Mouse (Mus musculus): ENCODE data around the gene Khdc4. TPM values are rescaled to one million over a fixed set of nuclear protein-coding genes. Genes with fewer than 3 reads are reported as not detected.

The Khdc4 gene
- 10 to 100 TPM; 49.3 to 59.6 TPM for total RNA-seq (2021)
- long read RNA-seq, transcript Khdc4-203 (14 exons, 2,567 nt): minor isoform, 5 of 61 reads
- long read RNA-seq, transcript Khdc4-201 (14 exons, 2,981 nt): major isoform, 40 of 61 reads
- long read RNA-seq, partial matches to known transcripts: 8 of 61 reads
- long read RNA-seq, other reads (novel, unspliced or antisense): 4 of 61 reads

DNA sequence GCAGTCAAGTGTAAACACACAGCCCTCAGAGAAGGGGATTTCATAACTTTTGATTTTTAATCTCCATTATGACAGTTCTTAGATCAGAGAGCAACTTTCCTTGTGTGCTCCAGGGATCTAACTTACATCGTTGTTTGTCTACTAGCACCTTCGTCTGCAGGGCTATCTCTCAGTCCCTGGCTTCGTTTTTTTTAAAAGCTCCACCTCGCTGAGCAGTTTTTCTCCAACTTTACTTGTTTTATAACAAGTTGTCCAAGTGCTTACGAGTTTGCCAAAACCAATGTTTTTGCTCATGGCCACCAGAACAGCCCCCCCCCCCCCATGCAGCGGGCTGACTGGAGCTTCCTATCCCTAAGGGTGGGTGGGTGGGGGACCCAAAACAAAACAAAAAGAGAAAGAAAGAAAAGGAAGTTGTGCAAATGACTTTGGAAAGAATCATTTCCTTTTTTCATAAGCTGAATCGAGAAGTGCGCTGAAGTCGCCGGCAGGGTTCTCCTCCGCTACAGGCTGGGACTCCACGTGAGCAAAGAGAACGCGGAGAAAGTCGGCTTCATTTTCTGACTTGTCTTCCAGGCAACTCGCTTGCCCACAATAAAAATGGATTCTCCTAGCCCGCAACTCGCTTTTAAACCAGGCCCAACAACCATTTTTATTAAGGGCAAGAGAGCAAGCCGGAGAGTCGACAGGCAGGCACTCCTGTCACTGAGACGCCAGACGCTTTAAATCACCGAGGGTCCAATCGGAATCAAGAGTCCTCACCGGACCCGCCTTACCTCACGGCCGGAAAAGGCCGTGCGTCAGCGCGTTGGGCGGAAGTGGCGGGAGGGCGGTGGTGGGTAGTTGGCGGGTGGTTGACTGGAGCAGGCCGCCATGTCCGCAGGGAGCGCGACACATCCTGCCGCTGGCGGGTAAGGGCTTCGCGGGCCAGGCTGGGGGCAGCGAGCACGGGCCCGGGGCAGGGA lies at the start of gene Khdc4:
Gene Khdc4, plus strand, starts transcription at position 824 of the 962 bp plus-strand sequence.
- peak; percentile 97 to 98 for DNase-seq (ENCODE audit: low spot score in 2 of 2)

DNA sequence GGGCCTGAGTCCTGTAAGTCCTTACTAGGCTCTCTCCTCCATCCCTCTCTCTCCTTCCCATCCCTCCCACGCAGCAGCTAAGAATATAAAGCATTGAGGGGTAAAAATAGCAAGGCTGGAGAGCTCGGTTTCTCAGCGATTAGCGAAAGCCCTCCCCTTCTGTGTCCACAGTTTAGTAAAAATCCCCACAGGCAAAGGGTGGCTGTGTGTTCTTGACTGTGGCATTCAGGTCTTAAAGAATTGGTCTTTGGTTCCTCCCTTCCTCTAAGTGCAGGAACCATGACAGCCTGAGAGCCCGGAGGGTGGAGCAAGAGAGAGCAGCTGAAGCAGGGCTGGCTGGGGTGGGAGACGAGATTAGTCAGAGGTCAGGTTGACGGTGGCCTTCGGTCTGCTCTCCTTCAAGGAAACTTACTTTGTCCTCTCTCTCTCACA lies 49.0 kb upstream of the Khdc4 start:
- no peak for DNase-seq (ENCODE audit: low spot score in 2 of 2)

DNA sequence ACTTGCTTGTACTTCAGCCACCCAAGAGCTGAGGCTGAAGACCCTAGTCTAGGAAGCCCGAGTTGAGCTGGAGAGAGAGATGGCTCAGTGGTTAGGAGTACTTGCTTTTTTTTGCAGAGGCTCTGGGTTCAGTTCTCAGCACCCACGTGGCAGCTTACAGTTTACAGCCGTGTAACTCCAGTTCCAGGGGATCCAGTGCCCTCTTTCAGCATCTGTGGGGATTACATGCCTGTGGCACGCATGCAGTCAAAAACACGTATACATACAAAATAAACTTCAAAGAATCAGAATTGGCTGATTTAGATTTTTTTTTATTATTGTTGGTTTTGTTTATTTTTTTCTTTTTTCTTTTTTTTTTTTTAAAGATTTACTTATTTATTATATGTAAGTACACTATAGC lies 48.5 kb upstream of the Khdc4 start:
- no peak for DNase-seq (ENCODE audit: low spot score in 2 of 2)

- DNase-seq (ENCODE audit: low spot score in 2 of 2): no peak
These were observed 46.4 kb upstream of the Khdc4 start for GRCm38 (mm10) chr3:88639239-88639638.

DNA sequence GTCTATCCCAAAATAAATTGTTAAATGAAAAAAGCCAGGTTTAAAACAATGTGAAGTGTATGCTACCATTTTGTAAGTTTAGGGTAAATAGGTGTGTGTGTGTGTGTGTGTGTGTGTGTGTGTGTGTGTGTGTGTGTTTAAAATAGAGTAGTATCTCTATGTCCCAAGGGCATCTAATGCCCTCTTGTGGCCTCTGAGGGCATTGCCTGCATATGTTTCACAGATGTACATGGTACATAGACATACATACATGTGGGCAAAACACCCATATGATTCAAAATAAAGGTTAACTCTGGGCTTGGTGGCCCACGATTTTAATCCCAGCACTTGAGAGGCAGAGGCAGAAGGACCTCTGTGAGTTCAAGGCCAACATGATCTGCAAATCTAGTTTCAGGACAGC lies 44.9 kb upstream of the Khdc4 start:
- peak in 1 of 2 experiments; percentile 71 for DNase-seq (ENCODE audit: low spot score in 2 of 2)

DNA sequence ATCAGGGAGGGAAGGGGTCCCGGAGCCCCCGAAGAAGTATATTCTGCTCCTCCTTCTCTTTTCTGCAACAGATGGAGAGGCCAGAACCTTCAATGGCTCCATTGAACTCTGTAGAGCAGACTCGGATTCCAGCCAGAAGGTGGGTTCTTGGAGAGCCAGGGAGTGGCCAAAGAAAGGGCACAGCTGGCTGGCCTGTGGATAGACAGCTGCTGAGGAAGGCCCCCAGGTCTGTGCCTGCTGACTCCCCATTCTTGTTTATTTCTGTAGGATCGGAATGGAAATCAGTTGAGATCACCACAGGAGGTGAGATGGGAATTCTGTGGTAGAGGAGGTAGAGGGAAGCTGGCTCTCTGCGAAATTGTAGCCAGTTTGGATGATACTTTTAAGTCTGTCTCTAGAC lies 42.5 kb upstream of the Khdc4 start:
- DNase-seq (ENCODE audit: low spot score in 2 of 2): no peak

- no peak for DNase-seq (ENCODE audit: low spot score in 2 of 2)
These were observed 39.7 kb upstream of the Khdc4 start for GRCm38 (mm10) chr3:88645937-88646336.

- DNase-seq (ENCODE audit: low spot score in 2 of 2): no peak
These were observed 39.1 kb upstream of the Khdc4 start for GRCm38 (mm10) chr3:88646426-88646995.

DNA sequence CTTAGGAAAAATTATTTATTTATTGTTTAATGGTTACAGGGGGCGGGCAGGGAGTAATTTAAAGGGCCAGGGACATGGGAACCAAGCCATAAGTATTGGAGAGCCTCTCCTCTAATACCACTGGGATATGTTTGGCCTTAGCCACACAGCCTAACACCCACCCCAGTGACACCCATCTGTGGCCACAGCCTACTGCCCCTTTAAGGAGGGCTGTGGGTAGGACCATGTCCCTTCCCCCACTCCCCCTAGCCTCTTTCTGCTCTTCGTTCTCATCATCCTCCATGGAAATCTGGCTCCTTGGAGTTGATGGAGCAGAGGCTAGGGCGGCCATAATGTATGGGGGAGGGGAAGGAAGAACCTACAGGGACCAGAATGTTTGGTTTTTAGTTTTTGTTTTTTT lies 38.5 kb upstream of the Khdc4 start:
- DNase-seq (ENCODE audit: low spot score in 2 of 2): no peak

- DNase-seq (ENCODE audit: low spot score in 2 of 2): no peak
These were observed 37.7 kb upstream of the Khdc4 start for GRCm38 (mm10) chr3:88647779-88648413.

GRCm38 (mm10) chr3:88648452-88649168 lies 37.0 kb upstream of the Khdc4 start:
- DNase-seq (ENCODE audit: low spot score in 2 of 2): no peak

DNA sequence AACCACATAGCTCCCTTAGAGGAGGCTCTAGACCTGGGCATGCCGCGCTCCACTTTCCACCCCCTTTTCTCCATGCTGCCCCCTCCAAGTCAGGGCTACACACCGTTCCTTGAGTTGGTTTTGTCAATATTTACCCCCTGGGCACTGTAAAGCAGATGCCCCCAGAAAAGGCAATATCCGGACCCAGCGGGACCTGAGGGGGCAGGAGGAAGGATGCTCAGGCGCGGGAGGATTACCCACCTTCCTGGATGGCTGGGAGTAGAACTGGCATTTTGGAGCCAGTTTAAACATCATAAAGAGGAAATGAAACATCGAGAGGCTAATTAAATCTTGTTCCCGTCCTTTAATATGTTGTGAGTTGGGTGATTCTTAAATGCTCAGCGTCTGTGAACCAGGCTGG lies 36.4 kb upstream of the Khdc4 start:
- no peak for DNase-seq (ENCODE audit: low spot score in 2 of 2)

- DNase-seq (ENCODE audit: low spot score in 2 of 2): no peak
These were observed 35.6 kb upstream of the Khdc4 start for GRCm38 (mm10) chr3:88649967-88650366.

DNA sequence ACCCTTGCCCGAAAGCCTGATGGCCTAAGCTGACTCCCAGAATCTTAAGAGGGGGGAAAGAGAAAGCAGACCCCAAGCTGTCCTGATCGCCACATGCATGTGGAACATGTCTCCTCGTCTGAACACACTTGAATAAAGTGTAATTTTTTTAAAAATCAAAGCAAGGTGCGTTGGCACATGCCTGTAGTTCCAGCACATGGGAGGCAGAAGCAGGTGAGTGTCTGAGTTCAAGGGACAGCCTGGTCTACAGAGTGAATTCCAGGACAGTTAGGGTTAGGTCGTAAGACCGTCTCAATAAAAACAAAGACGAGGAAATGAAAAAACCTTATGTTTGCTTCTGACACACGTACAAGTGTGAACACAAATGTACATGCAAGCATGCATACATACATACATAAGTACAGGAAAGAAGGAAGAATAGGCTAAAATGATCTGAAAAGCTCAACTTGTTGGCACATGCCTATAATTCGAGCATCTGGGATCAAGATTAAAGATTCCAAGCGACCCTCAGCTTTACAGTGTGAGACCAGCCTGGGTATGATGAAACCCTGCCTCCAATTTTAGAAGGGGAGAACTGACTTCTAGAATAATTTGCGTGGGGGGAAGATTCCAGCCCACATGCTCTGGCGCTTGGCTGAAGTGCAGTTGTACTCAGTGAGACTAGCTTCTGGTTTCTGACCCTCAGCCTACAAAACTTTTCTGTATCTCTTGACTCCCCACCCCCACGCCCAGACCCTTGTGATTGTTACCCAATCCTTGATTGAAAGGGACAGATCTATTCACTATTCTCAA lies 34.7 kb upstream of the Khdc4 start:
- DNase-seq (ENCODE audit: low spot score in 2 of 2): no peak

GRCm38 (mm10) chr3:88651669-88652618 lies 33.7 kb upstream of the Khdc4 start:
- DNase-seq (ENCODE audit: low spot score in 2 of 2): no peak

DNA sequence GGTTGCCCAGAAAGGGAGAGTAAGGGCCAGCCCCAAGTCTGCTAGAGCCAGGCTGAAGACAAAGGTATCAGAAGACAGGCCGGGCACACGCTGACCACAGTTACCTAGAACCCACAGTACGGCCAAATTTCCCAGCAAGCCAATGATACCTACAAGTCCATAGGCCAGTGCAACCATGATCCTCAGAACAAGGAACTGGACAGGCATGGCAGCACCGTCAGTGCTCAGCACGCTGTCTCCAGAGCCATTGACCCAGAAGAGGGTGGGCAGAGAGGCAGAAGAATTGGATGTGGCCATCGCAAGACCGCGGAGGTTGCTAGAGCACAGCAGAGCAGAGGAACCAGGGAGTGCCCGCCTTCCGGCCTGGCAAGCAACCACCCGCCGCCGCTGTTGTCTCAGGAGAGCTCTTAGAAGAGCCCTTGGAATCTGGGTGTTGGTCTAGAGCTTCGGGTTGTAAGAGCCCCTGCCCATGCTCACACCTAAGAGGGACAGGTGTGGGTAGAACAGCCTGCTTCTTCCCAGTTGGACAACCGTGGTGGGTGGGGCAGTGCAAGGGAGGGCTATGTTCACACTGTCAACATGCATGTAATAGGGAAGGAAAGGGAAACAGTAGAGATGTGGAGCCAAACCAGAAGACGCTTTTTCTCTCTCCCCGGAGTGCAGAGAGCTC lies 32.6 kb upstream of the Khdc4 start, which contains the start of gene Rxfp4:
Gene Rxfp4, minus strand, starts transcription at position 297 of the 670 bp plus-strand sequence.
- no peak for DNase-seq (ENCODE audit: low spot score in 2 of 2)

- DNase-seq (ENCODE audit: low spot score in 2 of 2): no peak
These were observed 31.9 kb upstream of the Khdc4 start for GRCm38 (mm10) chr3:88653516-88654370.
